Mouse (Mus musculus): Measurements from ENCODE around the gene Becn1. TPM values are rescaled to one million over a fixed set of nuclear protein-coding genes. Genes with fewer than 3 reads are reported as not detected.

Gene Becn1
- polyA plus RNA-seq, 1 experiment from 2014 or later: 175 TPM

GRCm38 (mm10) chr11:101279193-101279569 lies 22.9 kb downstream of the Becn1 start:
- WGBS: 58% methylated on average over 14 of the region's 14 CpGs
- H3K9ac ChIP-seq (replicated peaks): no peak overlapping the region
- H3K4me3 ChIP-seq (replicated peaks): peak overlapping the region; percentile 66
- H3K36me3 ChIP-seq: no peaks in the 10 kb centered on the region; the same call in 1 of the 2 replicates
- H3K9me3 ChIP-seq (replicated peaks): no peaks in the 10 kb centered on the region
- ATAC-seq (ENCODE audit: low FRiP score): peak; percentile 12; the same call in 1 of the 2 replicates
- no peaks in the 10 kb centered on the region; the same call in 1 of the 2 replicates for H3K27me3 ChIP-seq (replicated peaks)
- H3K27ac ChIP-seq (replicated peaks): no peak overlapping the region
- peak overlapping the region; percentile 88 for H3K4me2 ChIP-seq
- H3K4me1 ChIP-seq: peaks cover 29% of the 10 kb centered on the region

- Histone ChIP-seq H3K27ac (replicated peaks) (peak within 1 kb of the TSS; percentile 82), H3K4me1 (peaks cover 29% of the 10 kb centered on the region), H3K9me3 (replicated peaks) (no peaks in the 10 kb centered on the region), H3K9ac (replicated peaks) (peak within 1 kb of the TSS; percentile 78), H3K27me3 (replicated peaks) (no peaks in the 10 kb centered on the region; the same call in 1 of the 2 replicates), H3K36me3 (no peaks in the 10 kb centered on the region; the same call in 1 of the 2 replicates), H3K4me2 (peak within 1 kb of the TSS; percentile 88), H3K4me3 (replicated peaks) (peak within 1 kb of the TSS; percentile 66)
- ATAC-seq (ENCODE audit: low FRiP score): peak; percentile 96
- WGBS: 10% methylated on average over 45 of the region's 45 CpGs
Observed at GRCm38 (mm10) chr11:101278223-101279192, 23.6 kb downstream of the Becn1 start, which contains the start of the genes Cntd1 and Coa3. Gene Cntd1, plus strand, starts transcription at chr11:101279012. Gene Coa3, minus strand, starts transcription at chr11:101279114.

- Histone ChIP-seq H3K4me3 (replicated peaks) (peak overlapping the region; percentile 66), H3K4me1 (peaks cover 29% of the 10 kb centered on the region), H3K4me2 (peak overlapping the region; percentile 88), H3K9ac (replicated peaks) (peak overlapping the region; percentile 78), H3K27me3 (replicated peaks) (no peaks in the 10 kb centered on the region; the same call in 1 of the 2 replicates), H3K27ac (replicated peaks) (no peak overlapping the region), H3K36me3 (no peaks in the 10 kb centered on the region; the same call in 1 of the 2 replicates), H3K9me3 (replicated peaks) (no peaks in the 10 kb centered on the region)
- ATAC-seq (ENCODE audit: low FRiP score): no peak
- 57% methylated on average over 12 of the region's 12 CpGs for WGBS
Observed at GRCm38 (mm10) chr11:101277381-101278222, 24.5 kb downstream of the Becn1 start.

GRCm38 (mm10) chr11:101276319-101277070 lies 25.6 kb downstream of the Becn1 start:
- Histone ChIP-seq H3K27ac (replicated peaks) (no peak overlapping the region), H3K4me2 (peak overlapping the region; percentile 88), H3K4me1 (peaks cover 29% of the 10 kb centered on the region), H3K36me3 (no peaks in the 10 kb centered on the region; the same call in 1 of the 2 replicates), H3K9ac (replicated peaks) (no peak overlapping the region), H3K27me3 (replicated peaks) (no peaks in the 10 kb centered on the region), H3K4me3 (replicated peaks) (no peak overlapping the region), H3K9me3 (replicated peaks) (no peaks in the 10 kb centered on the region)
- no peak for ATAC-seq (ENCODE audit: low FRiP score)
- 35% methylated on average over 27 of the region's 27 CpGs for WGBS

- Histone ChIP-seq H3K9me3 (replicated peaks) (no peaks in the 10 kb centered on the region), H3K4me2 (no peak overlapping the region), H3K4me1 (peaks cover 29% of the 10 kb centered on the region), H3K27ac (replicated peaks) (no peak overlapping the region), H3K9ac (replicated peaks) (no peak overlapping the region), H3K4me3 (replicated peaks) (no peak overlapping the region), H3K36me3 (no peaks in the 10 kb centered on the region; the same call in 1 of the 2 replicates), H3K27me3 (replicated peaks) (no peaks in the 10 kb centered on the region)
- no peak for ATAC-seq (ENCODE audit: low FRiP score)
- 78% methylated on average over 4 of the region's 4 CpGs for WGBS
Observed at GRCm38 (mm10) chr11:101275309-101275708, 26.8 kb downstream of the Becn1 start.

GRCm38 (mm10) chr11:101272446-101272845 lies 29.6 kb downstream of the Becn1 start:
- WGBS: 76% methylated on average over 3 of the region's 3 CpGs
- Histone ChIP-seq H3K9ac (replicated peaks) (no peak overlapping the region), H3K4me1 (peaks cover 17% of the 10 kb centered on the region), H3K27me3 (replicated peaks) (0 out of 2 replicates have a peak, but pooled peaks cover 3% of the 10 kb centered on the region), H3K9me3 (replicated peaks) (no peaks in the 10 kb centered on the region), H3K27ac (replicated peaks) (no peak overlapping the region), H3K36me3 (no peaks in the 10 kb centered on the region; the same call in 1 of the 2 replicates), H3K4me3 (replicated peaks) (no peak overlapping the region), H3K4me2 (no peak overlapping the region)
- no peak for ATAC-seq (ENCODE audit: low FRiP score)

GRCm38 (mm10) chr11:101269577-101270116 lies 32.4 kb downstream of the Becn1 start:
- no peak overlapping the region; the same call in 1 of the 2 replicates for H3K27ac ChIP-seq (replicated peaks)
- no peak for ATAC-seq (ENCODE audit: low FRiP score)
- 0 out of 2 replicates have a peak overlapping the region, but pooled peaks have one; percentile 20 for H3K9ac ChIP-seq (replicated peaks)
- peak overlapping the region; percentile 34 for H3K4me2 ChIP-seq
- no peaks in the 10 kb centered on the region for H3K36me3 ChIP-seq
- no peaks in the 10 kb centered on the region for H3K9me3 ChIP-seq (replicated peaks)
- WGBS: 38% methylated on average over 10 of the region's 10 CpGs
- H3K4me1 ChIP-seq: peaks cover 13% of the 10 kb centered on the region
- peaks cover 23% of the 10 kb centered on the region for H3K27me3 ChIP-seq (replicated peaks)
- H3K4me3 ChIP-seq (replicated peaks): no peak overlapping the region

- no peak overlapping the region for H3K9ac ChIP-seq (replicated peaks)
- H3K36me3 ChIP-seq: no peaks in the 10 kb centered on the region
- peak overlapping the region; percentile 62; the same call in 1 of the 2 replicates for H3K4me2 ChIP-seq
- peaks cover 49% of the 10 kb centered on the region for H3K27me3 ChIP-seq (replicated peaks)
- WGBS: 30% methylated on average over 6 of the region's 6 CpGs
- peak overlapping the region; percentile 36; the same call in 1 of the 2 replicates for H3K4me3 ChIP-seq (replicated peaks)
- peaks cover 36% of the 10 kb centered on the region for H3K4me1 ChIP-seq
- no peak for ATAC-seq (ENCODE audit: low FRiP score)
- H3K27ac ChIP-seq (replicated peaks): no peak overlapping the region
- no peaks in the 10 kb centered on the region for H3K9me3 ChIP-seq (replicated peaks)
Observed at GRCm38 (mm10) chr11:101265906-101266305, 36.2 kb downstream of the Becn1 start.

GRCm38 (mm10) chr11:101264954-101265471 lies 37.1 kb downstream of the Becn1 start:
- 3% methylated on average over 31 of the region's 31 CpGs for WGBS
- Histone ChIP-seq H3K27me3 (replicated peaks) (peaks cover 52% of the 10 kb centered on the region), H3K9ac (replicated peaks) (0 out of 2 replicates have a peak overlapping the region, but pooled peaks have one; percentile 20), H3K4me3 (replicated peaks) (peak overlapping the region; percentile 36), H3K9me3 (replicated peaks) (no peaks in the 10 kb centered on the region), H3K4me1 (peaks cover 45% of the 10 kb centered on the region), H3K36me3 (no peaks in the 10 kb centered on the region), H3K27ac (replicated peaks) (no peak overlapping the region), H3K4me2 (peak overlapping the region; percentile 62)
- no peak for ATAC-seq (ENCODE audit: low FRiP score)

GRCm38 (mm10) chr11:101263989-101264280 lies 38.2 kb downstream of the Becn1 start:
- Histone ChIP-seq H3K4me2 (no peak overlapping the region), H3K27me3 (replicated peaks) (peaks cover 55% of the 10 kb centered on the region), H3K9ac (replicated peaks) (no peak overlapping the region), H3K4me1 (peaks cover 52% of the 10 kb centered on the region), H3K36me3 (0 out of 2 replicates have a peak, but pooled peaks cover 4% of the 10 kb centered on the region), H3K9me3 (replicated peaks) (no peaks in the 10 kb centered on the region), H3K4me3 (replicated peaks) (no peak overlapping the region), H3K27ac (replicated peaks) (no peak overlapping the region)
- no peak for ATAC-seq (ENCODE audit: low FRiP score)
- 8% methylated on average over 3 of the region's 3 CpGs for WGBS

Measured in neural tube, embryonic 15.5 days (tissue).